Mouse (Mus musculus) skeletal muscle tissue, postnatal 0 days (tissue): ENCODE data around the gene Dok7. TPM values are rescaled to one million over a fixed set of nuclear protein-coding genes. Genes with fewer than 3 reads are reported as not detected.

Source experiments
- microRNA-seq, 2 experiments: library from miRNA; unstranded; fragments of <30 nt; microRNA quantifications; one replicate each; pipeline ENCODE4; 2016
- polyA plus RNA-seq: library from polyadenylated mRNA; unstranded; fragments of >200 nt; fragmentation: Nextera tagmentation; extraction: Ambion mirVana; gene quantifications from 2 replicates; pipeline ENCODE4 v1.2.1, GENCODE M21; 2015

Dok7 gene
- 16.3 and 17.0 TPM in 2 replicates for polyA plus RNA-seq

GRCm38 (mm10) chr5:35056604-35057432 is at the start of gene Dok7:
Gene Dok7, plus strand, starts transcription at chr5:35056766.

GRCm38 (mm10) chr5:35041268-35041829 is 15.2 kb upstream of the Dok7 start, which contains the start of gene Hgfac:
Gene Hgfac, plus strand, starts transcription at chr5:35041509.

GRCm38 (mm10) chr5:35104960-35105921 is 48.7 kb downstream of the Dok7 start, which contains the start of gene Lrpap1:
Gene Lrpap1, minus strand, starts transcription at chr5:35105766.

Small RNA genes lying within 50 kb of the gene (microRNA-seq; reads per million reads assigned to microRNA genes)
- 1.1 to 2.7 reads per million in 2 experiments for gene Mir3097

Other genes starting within 250 kb of the Dok7 start
- gene Msantd1, start 148.8 kb upstream of the Dok7 start, polyA plus RNA-seq, result 0.11 TPM in 1 of 2 replicates, not detected in the other
- gene Rgs12, start 107.3 kb upstream of the Dok7 start, polyA plus RNA-seq, result 17.5 TPM in 2 replicates
- 0.33 and 0.64 TPM in 2 replicates for gene Hgfac, start 15.3 kb upstream of the Dok7 start, polyA plus RNA-seq
- 63.0 and 74.7 TPM in 2 replicates for gene Lrpap1, start 49.0 kb downstream of the Dok7 start, polyA plus RNA-seq
- gene Adra2c, start 221.6 kb downstream of the Dok7 start, polyA plus RNA-seq, result not detected in 2 replicates